Mouse (Mus musculus): ENCODE data around the gene Elf5. TPM values are rescaled to one million over a fixed set of nuclear protein-coding genes. Genes with fewer than 3 reads are reported as not detected.

Gene Elf5
- 0.06 and 0.15 TPM in 2 replicates for polyA plus RNA-seq (2015; fragmentation: Nextera tagmentation; extraction: Ambion mirVana)

DNA sequence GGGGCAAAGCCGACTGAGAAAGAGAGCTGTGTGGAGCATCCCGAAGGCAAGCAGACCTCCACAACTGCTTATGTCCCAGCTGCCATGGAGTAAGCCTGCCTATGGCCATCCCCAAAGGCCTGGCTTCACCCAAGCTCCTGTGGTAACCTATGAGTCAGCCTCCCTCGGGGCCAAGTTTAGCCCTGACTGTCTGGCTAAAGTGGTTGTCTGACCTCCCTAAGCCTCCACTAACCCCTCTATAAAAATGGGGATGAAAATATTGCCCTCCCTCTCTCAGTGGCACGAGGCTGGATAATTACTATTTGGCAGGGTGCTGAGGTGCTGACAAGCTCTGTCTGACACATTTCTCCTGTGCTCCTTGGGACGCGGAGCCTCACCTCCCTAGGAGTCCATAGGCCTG lies at the start of gene Elf5:
TSS of gene Elf5 (plus strand) at position 341 of the 400 bp plus-strand sequence.

DNA sequence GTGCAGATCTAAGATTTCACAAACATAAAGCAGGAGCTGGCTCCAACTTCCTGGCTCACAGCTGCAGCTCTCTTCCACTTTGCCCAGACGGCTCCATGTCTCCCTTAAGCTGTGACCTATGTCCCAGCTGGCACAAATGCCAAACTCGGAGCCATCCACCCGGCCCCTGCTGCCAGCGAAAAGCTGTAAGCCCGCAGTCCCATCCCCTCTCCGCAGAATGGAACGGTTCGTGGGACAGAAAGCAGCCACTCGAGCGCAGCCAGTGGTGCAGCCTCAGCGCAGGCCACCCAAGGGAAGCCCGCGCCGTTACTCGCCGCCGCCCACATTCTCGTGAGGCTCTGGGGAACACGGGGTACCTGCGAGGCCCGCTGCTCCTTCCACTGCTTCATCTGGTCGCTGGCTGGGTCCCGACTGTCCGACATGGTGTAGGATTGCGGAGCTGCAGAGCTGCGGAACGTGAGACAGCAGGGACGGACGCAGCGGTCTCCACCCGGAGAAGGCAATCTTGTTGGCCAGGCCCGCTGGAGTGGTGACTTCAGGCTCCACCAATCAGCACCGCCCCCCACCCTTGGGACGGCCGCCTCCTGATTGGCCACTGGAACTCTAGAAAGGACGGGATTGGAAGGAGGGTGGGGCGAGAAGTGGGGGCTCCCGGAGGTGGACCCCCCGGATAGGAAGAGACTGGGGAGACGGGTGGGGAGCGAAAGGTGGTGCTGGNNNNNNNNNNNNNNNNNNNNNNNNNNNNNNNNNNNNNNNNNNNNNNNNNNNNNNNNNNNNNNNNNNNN lies 73.3 kb downstream of the Elf5 start, which contains the start of gene Cat:
TSS of gene Cat (minus strand) at position 544 of the 785 bp plus-strand sequence.

Other genes starting within 250 kb of the Elf5 start
- gene Ehf, start 108.4 kb upstream of the Elf5 start, polyA plus RNA-seq (2015; fragmentation: Nextera tagmentation; extraction: Ambion mirVana): 0.04 and 0.12 TPM in 2 replicates
- 75.4 and 78.6 TPM in 2 replicates for gene Cat, start 73.5 kb downstream of the Elf5 start, polyA plus RNA-seq (2015; fragmentation: Nextera tagmentation; extraction: Ambion mirVana)
- 1.4 and 1.7 TPM in 2 replicates for gene Abtb2, start 154.6 kb downstream of the Elf5 start, polyA plus RNA-seq (2015; fragmentation: Nextera tagmentation; extraction: Ambion mirVana)

Data from spleen, postnatal 0 days (tissue).